Mouse (Mus musculus) heart, adult 2 months (tissue): ENCODE data around the gene Moap1. TPM values are rescaled to one million over a fixed set of nuclear protein-coding genes. Genes with fewer than 3 reads are reported as not detected.
A peak's percentile ranks its signal among the peaks of the same experiment; 100 is the strongest.

Experiments used
- DNase-seq, 2 experiments: peaks; one replicate each; pipeline ENCODE4 v3.0.0; 2021
- H3K27ac ChIP-seq: fragments of 200-600 bp; 2 replicates; pipeline ENCODE4 v1.8.1; 2022
- H3K27me3 ChIP-seq: fragments of 200-500 bp; 2 replicates; pipeline ENCODE4 v1.6.1; 2012; ENCODE audit warnings: mild to moderate bottlenecking, low read length, inconsistent platforms, mixed read lengths; ENCODE audit not compliant: control insufficient read depth, insufficient read depth
- H3K36me3 ChIP-seq: fragments of 200-500 bp; 2 replicates; pipeline ENCODE4 v1.6.1; 2012; ENCODE audit warnings: low read length, inconsistent platforms; ENCODE audit not compliant: control insufficient read depth, insufficient read depth
- H3K4me1 ChIP-seq: fragments of 200-500 bp; 2 replicates; pipeline ENCODE4 v1.6.1; 2011; ENCODE audit warnings: low read length; ENCODE audit not compliant: control insufficient read depth, insufficient read depth
- H3K4me3 ChIP-seq: fragments of 200-600 bp; 2 replicates; pipeline ENCODE4 v1.8.1; 2022
- H3K79me2 ChIP-seq: fragments of 200-500 bp; replicated peaks from 2 replicates; pipeline ENCODE4 v1.6.1; 2012; ENCODE audit warnings: mild to moderate bottlenecking, inconsistent platforms, low read length, moderate library complexity, mixed read lengths; ENCODE audit not compliant: control insufficient read depth, insufficient read depth
- H3K9ac ChIP-seq: fragments of 200-500 bp; 2 replicates; pipeline ENCODE4 v1.6.1; 2012; ENCODE audit warnings: low read depth, mild to moderate bottlenecking, control low read depth, inconsistent platforms, low read length, mixed read lengths
- CTCF ChIP-seq: fragments of 200-600 bp; IDR thresholded peaks from 2 replicates; pipeline ENCODE4 v1.8.1; 2022; ENCODE audit warnings: antibody characterized with exemption, mild to moderate bottlenecking, moderate library complexity
- EP300 ChIP-seq: fragments of 200-500 bp; IDR thresholded peaks from 2 replicates; pipeline ENCODE4 v1.6.1; 2011; ENCODE audit warnings: low read depth, low read length, control low read depth; ENCODE audit not compliant: insufficient read depth
- POLR2A ChIP-seq: fragments of 200-500 bp; IDR thresholded peaks from 2 replicates; pipeline ENCODE4 v1.6.1; 2011; ENCODE audit warnings: mild to moderate bottlenecking, low read depth, low read length, control low read depth; ENCODE audit not compliant: insufficient read depth
- WGBS: fragments of 180-500 bp; shearing (Covaris S2); methylation state at CpG from one replicate; pipeline ENCODE4 v1.1.7; 2018; 5-methylcytosine and 5-hydroxymethylcytosine counted together
- intact Hi-C: fragments of 180-260 bp; cut with DNase I; formaldehyde crosslinking; loops from one replicate; pipeline ENCODE4 v1.15.1; 2025
- polyA plus RNA-seq: library from polyadenylated mRNA; depleted of rRNA; stranded (reverse); fragments of >200 nt; gene quantifications from 2 replicates; pipeline ENCODE4 v1.2.3, GENCODE M21; 2012
- total RNA-seq, 2 experiments: library from RNA; stranded (reverse); gene quantifications; 2 replicates each; pipeline ENCODE4 v1.2.3; 2021

Moap1 gene
- total and polyA plus RNA-seq, 3 experiments = 0.51 to 7.5 (median 7.0) TPM

GRCm38 (mm10) chr12:102763696-102764095, 20.2 kb upstream of the Moap1 start:
- Histone ChIP-seq H3K27me3 (no peaks in the 10 kb centered on the region), H3K27ac (no peak overlapping the region), H3K4me1 (peaks cover 3% of the 10 kb centered on the region), H3K9ac (no peak overlapping the region), H3K36me3 (no peaks in the 10 kb centered on the region; the same call in none of the 2 replicates), H3K4me3 (no peak overlapping the region), H3K79me2 (0 out of 2 replicates have a peak, but pooled peaks cover 1% of the 10 kb centered on the region)
- no peak for TF ChIP-seq CTCF
- TF ChIP-seq POLR2A = no peak
- TF ChIP-seq EP300 = no peak
- DNase-seq = no peak
- intact Hi-C loops = no loop called here

- Histone ChIP-seq H3K4me3 (no peak overlapping the region), H3K79me2 (0 out of 2 replicates have a peak, but pooled peaks cover 1% of the 10 kb centered on the region), H3K36me3 (no peaks in the 10 kb centered on the region; the same call in none of the 2 replicates), H3K27ac (no peak overlapping the region), H3K9ac (no peak overlapping the region), H3K27me3 (no peaks in the 10 kb centered on the region), H3K4me1 (peaks cover 5% of the 10 kb centered on the region)
- intact Hi-C loops = no loop called here
- TF ChIP-seq EP300 (no peak), CTCF (no peak), POLR2A (no peak)
- WGBS = 66% methylated on average over 3 of the region's 3 CpGs
- DNase-seq = no peak
Measured at GRCm38 (mm10) chr12:102761668-102762067, 18.2 kb upstream of the Moap1 start.

GRCm38 (mm10) chr12:102758936-102759335, 15.5 kb upstream of the Moap1 start:
- Histone ChIP-seq H3K36me3 (no peaks in the 10 kb centered on the region; the same call in 1 of the 2 replicates), H3K9ac (peak overlapping the region; percentile 76), H3K4me1 (peaks cover 5% of the 10 kb centered on the region), H3K27me3 (no peaks in the 10 kb centered on the region), H3K27ac (peak overlapping the region; percentile 79), H3K4me3 (peak overlapping the region; percentile 63), H3K79me2 (0 out of 2 replicates have a peak, but pooled peaks cover 1% of the 10 kb centered on the region)
- no peak for TF ChIP-seq CTCF
- TF ChIP-seq EP300 = no peak
- TF ChIP-seq POLR2A = no peak
- no peak for DNase-seq
- intact Hi-C loops = loop anchor here (5.0 kb wide), 1 partner anchor 118 kb away; the partner anchor contains the start of gene Btbd7
- WGBS = 3% methylated on average over 5 of the region's 5 CpGs

- DNase-seq = no peak
- TF ChIP-seq EP300 = no peak
- no peak for TF ChIP-seq POLR2A
- H3K36me3 ChIP-seq = no peaks in the 10 kb centered on the region; the same call in 1 of the 2 replicates
- H3K27me3 ChIP-seq = no peaks in the 10 kb centered on the region
- H3K79me2 ChIP-seq = 0 out of 2 replicates have a peak, but pooled peaks cover 1% of the 10 kb centered on the region
- WGBS = under 1% methylated on average over 10 of the region's 10 CpGs
- H3K4me3 ChIP-seq = peak within 1 kb of the TSS; percentile 63
- H3K9ac ChIP-seq = peak within 1 kb of the TSS; percentile 76
- H3K4me1 ChIP-seq = peaks cover 5% of the 10 kb centered on the region
- intact Hi-C loops = loop anchor here (5.0 kb wide), 1 partner anchor 119 kb away; the partner anchor contains the start of gene Btbd7
- peak within 1 kb of the TSS; percentile 92 for H3K27ac ChIP-seq
Measured at GRCm38 (mm10) chr12:102758403-102758756, 14.9 kb upstream of the Moap1 start, which contains the start of gene Gm20604. TSS of gene Gm20604 (minus strand) at chr12:102758672.

GRCm38 (mm10) chr12:102757689-102758402, 14.4 kb upstream of the Moap1 start, which contains the start of the genes Gm28051, Gon7 and Ubr7:
TSS of gene Gm28051 (minus strand) at chr12:102757765.
TSS of gene Gon7 (minus strand) at chr12:102757803.
TSS of gene Ubr7 (plus strand) at chr12:102757967.
- Histone ChIP-seq H3K36me3 (no peaks in the 10 kb centered on the region; the same call in 1 of the 2 replicates), H3K27ac (peak within 1 kb of the TSS; percentile 92), H3K4me1 (peaks cover 5% of the 10 kb centered on the region), H3K9ac (peak within 1 kb of the TSS; percentile 76), H3K4me3 (peak within 1 kb of the TSS; percentile 63), H3K79me2 (0 out of 2 replicates have a peak, but pooled peaks cover 1% of the 10 kb centered on the region), H3K27me3 (no peaks in the 10 kb centered on the region)
- peak; percentile 68 for TF ChIP-seq CTCF
- TF ChIP-seq EP300 = 0 out of 2 replicates have a peak, but pooled peaks have one; percentile 10
- TF ChIP-seq POLR2A = peak; percentile 68
- WGBS = under 1% methylated on average over 73 of the region's 73 CpGs
- intact Hi-C loops = loop anchor here (1.0 to 5.0 kb wide), 2 partner anchors 15 to 119 kb away; partner anchors contain the start of genes Btbd7, Moap1 and Tmem251
- DNase-seq = peak; percentile 95 to 98
